Mouse (Mus musculus) retina, postnatal 7 days (tissue): ENCODE measurements around the gene Rtf2.

ENCODE experiments used
- DNase-seq: peaks from one replicate; pipeline ENCODE4 v3.0.0-alpha.2; 2012; ENCODE audit warnings: low read depth, low spot score

The Rtf2 gene

DNA sequence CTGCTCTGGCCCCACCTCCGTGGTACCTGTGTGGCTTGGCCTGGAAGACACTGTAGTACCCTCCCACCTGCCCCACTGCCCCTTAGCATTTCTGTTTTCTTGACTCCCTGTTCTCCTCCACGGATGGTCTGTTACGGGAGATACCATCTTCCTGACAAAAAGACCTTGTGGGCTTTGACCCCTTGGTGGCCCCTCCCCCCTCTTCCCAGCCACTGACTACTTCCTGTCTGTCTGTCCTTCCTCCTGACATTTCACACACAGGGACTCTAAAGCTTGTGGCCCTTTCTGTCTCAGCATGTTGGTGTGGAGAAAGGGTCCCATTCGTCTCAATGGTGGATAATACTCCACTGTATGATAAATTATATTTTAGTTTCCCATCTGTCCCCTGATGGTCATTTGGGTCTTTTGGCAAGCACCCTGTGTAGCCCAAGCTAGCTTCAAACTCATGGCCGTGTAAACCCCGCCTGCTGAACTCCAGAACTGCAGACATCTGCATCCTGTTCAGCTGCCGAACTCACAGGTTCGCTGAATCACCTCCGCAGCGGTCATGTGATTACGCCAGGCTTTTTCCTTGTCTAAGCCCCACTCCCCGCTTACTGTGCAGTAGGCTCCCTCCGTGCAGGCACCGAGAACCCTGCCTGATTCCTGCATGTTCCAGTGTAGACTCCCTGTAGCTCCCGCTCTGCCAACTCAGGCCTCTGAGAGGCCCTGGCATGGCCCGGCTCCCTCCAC, 41.5 kb downstream of the Rtf2 start:
- no peak for DNase-seq

DNA sequence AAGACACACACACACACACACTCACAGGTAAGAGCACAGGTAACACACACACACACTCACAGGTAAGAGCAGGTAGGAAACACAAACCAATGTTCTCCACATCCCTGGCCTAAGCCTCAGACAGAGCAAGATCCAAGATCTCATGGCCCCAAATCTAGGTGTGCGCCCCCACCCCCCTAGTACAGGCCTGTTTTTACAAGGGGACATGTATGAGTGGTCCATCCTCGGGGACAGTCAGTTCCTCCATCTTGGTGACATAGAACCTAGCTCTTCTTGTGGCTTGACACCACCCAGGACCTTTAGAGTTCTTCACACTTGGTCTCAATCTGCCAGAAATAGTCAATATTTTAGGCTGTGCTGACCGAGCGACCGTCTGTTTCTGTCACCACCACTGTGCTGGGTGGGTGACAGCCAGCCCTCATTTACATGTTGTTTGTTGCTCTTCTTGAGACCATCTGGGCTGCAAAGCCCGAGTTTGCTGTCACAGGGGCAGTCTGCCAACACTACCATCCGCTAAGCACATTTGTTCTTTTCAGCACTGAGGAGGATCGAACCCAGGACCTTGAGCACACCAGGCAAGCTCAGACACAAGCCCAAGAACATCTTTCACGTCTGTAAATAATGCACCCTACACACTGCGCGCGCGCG, 43.5 kb downstream of the Rtf2 start:
- DNase-seq = no peak

DNA sequence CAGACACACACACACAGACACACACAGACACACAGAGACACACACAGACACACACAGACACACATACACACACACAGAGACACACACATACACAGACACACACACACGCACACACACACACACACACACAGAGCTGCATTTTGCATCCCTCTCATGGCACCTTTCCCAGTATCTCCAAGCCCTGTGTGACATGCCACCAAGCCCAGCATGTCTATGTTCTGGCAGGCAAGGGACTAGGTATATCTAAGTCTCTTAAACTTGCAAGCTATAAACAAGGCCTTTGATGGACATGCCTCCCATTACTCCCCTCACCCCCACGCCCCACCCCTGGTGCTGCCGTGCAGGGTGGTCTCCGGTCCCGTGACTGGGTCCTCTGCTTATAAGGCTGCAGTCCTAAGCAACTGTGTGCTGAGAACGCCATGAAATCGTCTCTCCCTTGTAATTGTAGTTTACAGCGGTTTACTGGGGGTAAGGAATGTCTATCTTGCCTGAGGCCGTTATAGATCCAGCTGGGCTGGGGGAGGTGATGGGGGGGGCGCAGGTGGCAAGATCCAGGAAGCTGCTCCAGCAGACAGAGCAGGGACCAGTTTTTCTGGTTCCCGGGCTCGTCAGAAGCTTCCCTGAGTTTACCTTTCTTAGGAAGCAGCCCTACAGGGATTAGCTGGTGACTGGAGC, 44.5 kb downstream of the Rtf2 start:
- no peak for DNase-seq

DNA sequence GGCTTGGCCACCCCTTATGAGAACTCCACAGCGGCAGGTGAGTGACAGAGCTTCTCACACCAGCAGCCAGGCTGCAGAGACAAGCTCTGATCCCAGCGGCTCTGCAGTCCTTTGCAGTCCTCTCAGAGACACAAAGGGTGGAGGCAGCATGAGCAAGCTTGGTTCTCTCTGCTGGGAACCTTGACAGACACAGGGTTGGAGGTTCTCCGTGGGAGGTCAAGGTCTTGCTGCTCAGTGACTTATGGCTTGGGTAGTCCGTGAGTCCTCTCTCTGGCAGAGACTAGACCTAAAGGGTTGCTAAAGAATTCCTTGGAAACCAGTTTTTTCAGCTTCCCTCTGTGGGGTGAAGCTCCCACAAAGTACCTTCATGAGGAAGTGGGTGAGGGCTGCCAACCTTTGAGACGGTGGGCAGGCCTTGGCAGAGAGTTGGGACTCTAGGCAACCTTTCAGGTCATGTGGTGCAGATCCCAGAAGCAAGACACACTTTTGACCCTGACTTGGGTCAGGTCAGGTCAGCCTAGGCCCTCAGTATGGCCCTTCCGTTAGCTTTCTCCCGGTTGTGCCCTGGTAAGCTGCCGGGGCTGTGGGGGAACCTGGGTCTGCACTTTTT, 56.5 kb downstream of the Rtf2 start:
- DNase-seq = no peak

DNA sequence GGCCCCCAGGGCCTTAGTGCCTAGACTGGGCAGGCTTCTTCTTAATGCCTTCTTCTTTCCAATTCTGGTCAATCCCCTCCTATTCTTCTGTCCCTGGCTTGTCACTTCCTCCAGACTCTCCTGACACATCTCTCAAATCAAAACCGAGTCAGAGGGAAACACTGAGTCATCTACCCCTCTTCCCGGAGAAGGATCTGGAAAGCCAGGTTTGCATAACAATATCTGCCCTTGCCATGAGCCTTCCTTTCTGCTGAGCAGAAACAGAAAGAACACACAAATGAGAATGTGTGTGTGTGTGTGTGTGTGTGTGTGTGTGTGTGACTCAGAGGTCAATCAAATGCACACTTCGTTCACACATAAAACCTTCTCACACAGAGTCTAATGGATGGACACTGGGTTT, 58.5 kb downstream of the Rtf2 start:
- no peak for DNase-seq

DNA sequence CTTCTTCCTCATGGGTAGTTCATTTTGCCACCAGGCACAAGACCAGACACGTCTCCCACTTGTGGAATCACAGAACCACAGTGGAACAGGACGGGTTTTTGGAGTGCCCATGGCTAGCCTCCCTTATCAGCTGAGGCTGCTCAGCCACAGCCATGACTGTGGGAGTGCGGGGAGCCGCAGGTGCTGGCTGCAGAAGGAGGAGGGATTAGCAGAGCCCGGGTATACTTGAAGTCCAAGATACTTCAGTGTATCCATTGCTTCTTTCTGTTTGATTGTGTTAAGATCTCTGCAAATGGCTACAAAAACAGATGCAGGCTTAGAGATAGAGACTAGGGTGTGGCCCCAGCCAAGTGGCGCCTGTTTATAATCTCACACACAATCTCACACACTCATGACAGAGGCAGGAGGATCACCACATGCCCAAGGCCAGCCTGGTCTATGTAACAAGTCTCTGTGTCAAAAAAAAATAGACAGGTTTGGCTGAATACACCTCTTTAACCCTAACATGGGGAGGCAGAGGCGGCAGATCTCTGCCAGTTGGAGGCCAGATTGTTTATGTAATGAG, 60.5 kb downstream of the Rtf2 start:
- no peak for DNase-seq

DNA sequence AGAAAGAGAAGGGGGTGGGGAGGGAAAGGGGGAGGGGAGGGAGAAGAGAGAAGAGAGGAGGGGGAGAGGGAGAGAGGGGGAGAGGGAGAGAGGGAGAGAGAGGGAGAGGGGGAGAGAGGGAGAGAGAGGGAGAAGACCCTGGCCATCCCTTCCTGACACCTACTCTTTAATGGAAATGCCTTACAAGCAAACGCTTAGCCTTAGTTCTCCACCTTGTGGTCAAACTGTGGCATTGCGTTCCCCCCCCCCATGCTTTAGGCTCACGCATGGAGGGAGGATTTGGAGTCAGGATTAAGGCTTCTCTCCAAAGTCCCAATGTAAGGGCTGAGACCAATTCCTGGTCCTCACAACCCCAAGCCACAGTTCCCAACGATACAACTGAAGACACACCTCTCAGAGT, 61.0 kb downstream of the Rtf2 start:
- peak; percentile 64 for DNase-seq

DNA sequence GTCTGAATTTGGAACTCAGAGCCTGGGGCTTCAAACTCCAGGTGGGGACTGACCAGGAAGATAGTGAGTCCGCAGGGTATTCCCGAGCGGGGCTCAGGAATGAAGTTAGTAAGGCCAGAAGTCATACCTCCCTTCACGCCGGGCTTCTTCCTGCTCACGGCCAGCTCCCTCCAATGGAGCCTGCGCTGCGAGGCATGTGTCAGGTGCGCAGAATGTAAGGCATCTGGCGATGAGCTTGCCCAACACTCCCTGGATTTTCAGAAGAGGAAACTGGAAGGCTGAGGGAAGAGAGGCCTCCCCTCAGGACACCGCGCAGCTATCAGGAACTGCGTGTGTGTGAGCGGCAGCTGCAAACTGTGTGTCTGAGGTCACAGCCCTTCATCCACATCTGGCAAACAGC, 61.8 kb downstream of the Rtf2 start:
- DNase-seq = no peak

DNA sequence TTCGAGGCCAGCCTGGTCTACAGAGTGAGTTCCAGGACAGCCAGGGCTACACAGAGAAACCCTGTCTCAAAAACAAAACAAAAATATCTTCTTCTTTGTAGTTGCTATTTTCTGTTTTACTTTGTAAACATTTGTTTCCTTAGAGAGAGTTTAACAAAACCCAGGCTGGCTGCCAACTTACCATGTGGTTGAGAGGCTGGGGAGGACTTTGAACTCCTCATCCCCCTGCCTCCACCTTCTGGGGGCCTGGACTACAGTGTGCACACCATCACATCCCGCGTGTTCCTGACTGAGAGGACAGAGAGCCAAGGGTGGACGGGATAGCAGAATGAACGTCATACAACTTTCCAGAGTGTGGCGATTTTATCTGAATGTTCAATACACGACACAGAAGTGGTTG, 65.8 kb downstream of the Rtf2 start:
- DNase-seq = no peak

DNA sequence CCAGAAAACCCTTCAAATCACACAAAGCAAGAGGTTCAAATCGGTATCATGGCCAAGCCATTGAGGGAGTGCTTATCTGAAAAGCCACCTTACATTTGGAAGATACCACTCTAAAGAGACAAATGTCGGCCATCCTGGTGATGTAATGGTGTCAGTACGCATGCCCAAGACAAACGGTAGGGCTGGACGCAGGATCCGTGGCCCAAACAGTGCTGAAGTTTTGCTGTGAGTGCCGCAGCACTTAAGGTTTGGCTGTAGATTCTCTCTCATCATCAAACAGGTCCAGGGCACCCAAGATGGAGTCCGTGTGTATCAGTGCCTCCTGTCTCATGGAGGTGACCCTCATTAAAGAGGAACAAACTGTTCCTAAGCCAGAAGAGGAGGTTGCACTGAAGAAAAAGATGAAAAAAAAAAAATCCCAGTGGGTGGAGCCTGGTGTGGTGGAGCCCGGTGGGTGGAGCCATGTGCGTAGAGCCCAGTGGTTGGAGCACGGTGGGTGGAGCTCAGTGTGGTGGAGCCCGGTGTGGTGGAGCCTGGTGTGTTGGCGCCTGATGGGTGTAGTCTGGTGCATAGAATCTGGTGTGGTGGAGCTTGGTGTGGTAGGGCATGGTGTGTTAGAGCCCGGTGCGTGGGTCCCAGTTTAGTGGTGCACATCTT, 69.8 kb downstream of the Rtf2 start:
- DNase-seq = no peak

DNA sequence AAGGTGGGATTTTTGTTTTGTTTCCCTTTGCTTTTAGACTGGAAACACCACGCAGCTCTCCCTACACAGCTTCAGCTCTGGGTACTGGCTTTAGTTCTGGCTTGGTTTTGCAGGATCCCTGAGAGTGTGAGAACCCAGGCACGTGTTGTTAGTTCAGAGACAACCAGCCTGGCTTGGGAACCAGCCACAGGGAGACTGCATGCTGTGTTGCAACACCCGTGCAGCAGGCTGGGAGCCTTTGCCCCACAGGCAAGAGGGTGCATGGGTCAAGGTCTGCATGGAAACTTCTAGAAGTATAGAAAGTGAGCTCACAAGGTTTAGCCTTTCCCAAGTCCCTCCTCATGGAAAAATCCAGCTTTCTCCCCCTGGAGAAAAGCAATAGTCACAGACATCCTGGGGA, 70.5 kb downstream of the Rtf2 start:
- DNase-seq = no peak

DNA sequence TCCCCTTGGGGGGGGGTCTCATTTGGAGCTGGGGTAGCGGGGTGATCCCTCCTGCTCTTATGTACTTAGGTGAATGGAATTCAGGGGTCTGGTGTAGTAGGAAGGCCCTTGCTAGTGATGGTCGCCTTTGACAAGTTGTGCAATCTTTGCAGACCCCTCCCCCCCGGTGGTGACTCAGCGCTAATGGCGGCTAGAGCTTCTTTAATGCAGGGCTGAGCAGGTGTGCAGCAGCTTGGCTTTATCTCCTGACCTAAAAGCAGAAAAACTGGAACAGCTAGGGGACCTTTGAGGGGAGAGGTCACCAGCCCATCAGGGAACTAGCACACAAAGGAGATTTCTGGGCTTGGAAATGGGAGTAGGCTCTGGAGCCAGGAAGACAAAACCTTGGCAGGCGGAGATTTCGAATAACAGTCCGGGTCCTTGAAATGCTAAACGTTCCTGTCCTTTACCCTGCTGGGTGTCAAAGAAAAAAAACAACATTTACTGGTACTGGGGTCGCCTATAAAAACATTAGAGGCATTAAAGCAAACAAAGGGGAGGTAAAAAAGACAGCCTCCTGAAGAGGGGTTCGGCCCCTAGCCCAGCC, 76.1 kb downstream of the Rtf2 start:
- DNase-seq = no peak
